Mouse (Mus musculus): ENCODE measurements around the gene Nfe2l1.
"Not testable (repeated sequence)": the region's sequence is repeated elsewhere in the genome, so short reads cannot be mapped to it uniquely, and the experiment has no call there.

Nfe2l1 gene

GRCm38 (mm10) chr11:96780306-96780705 lies 49.5 kb downstream of the Nfe2l1 start:
- no peak for DNase-seq (ENCODE audit: low spot score in 2 of 2)

GRCm38 (mm10) chr11:96778061-96778627 lies 51.6 kb downstream of the Nfe2l1 start:
- not testable (repeated sequence) for DNase-seq (ENCODE audit: low spot score in 2 of 2)

- peak; percentile 98 to 99 for DNase-seq (ENCODE audit: low spot score in 2 of 2)
These were observed 52.5 kb downstream of the Nfe2l1 start, which contains the start of gene Snx11 for GRCm38 (mm10) chr11:96776968-96777962. Gene Snx11 (minus strand): TSS chr11:96777559.

- DNase-seq (ENCODE audit: low spot score in 2 of 2), result no peak
These were observed 53.7 kb downstream of the Nfe2l1 start for GRCm38 (mm10) chr11:96776068-96776467.

GRCm38 (mm10) chr11:96775665-96776064 lies 54.1 kb downstream of the Nfe2l1 start:
- DNase-seq (ENCODE audit: low spot score in 2 of 2), result no peak

GRCm38 (mm10) chr11:96775063-96775462 lies 54.7 kb downstream of the Nfe2l1 start:
- DNase-seq (ENCODE audit: low spot score in 2 of 2), result no peak

GRCm38 (mm10) chr11:96774536-96774935 lies 55.2 kb downstream of the Nfe2l1 start:
- no peak for DNase-seq (ENCODE audit: low spot score in 2 of 2)

GRCm38 (mm10) chr11:96772413-96772812 lies 57.4 kb downstream of the Nfe2l1 start:
- DNase-seq (ENCODE audit: low spot score in 2 of 2), result no peak

GRCm38 (mm10) chr11:96771274-96771975 lies 58.3 kb downstream of the Nfe2l1 start:
- DNase-seq (ENCODE audit: low spot score in 2 of 2), result no peak

GRCm38 (mm10) chr11:96768240-96768639 lies 61.5 kb downstream of the Nfe2l1 start:
- DNase-seq (ENCODE audit: low spot score in 2 of 2), result no peak
